Mouse (Mus musculus): ENCODE results near the gene Abcc6. TPM values are rescaled to one million over a fixed set of nuclear protein-coding genes. Genes with fewer than 3 reads are reported as not detected.
"Not testable (repeated sequence)": the region's sequence is repeated elsewhere in the genome, so short reads cannot be mapped to it uniquely, and the experiment has no call there.

Abcc6 gene
- total RNA-seq, 2 experiments from 2014 or later: 3.3 to 6.0 TPM

GRCm38 (mm10) chr7:46029299-46030144 lies 580 bp downstream of the Abcc6 start:
- no peak for DNase-seq (ENCODE audit: low spot score in 2 of 2)

GRCm38 (mm10) chr7:46028681-46029080 lies 1.4 kb downstream of the Abcc6 start:
- DNase-seq (ENCODE audit: low spot score in 2 of 2): no peak

- DNase-seq (ENCODE audit: low spot score in 2 of 2): no peak
Measured at GRCm38 (mm10) chr7:46025436-46025835, 4.7 kb downstream of the Abcc6 start.

- DNase-seq (ENCODE audit: low spot score in 2 of 2): no peak
Measured at GRCm38 (mm10) chr7:46021951-46022350, 8.2 kb downstream of the Abcc6 start.

- no peak for DNase-seq (ENCODE audit: low spot score in 2 of 2)
Measured at GRCm38 (mm10) chr7:46019594-46019993, 10.5 kb downstream of the Abcc6 start.

- DNase-seq (ENCODE audit: low spot score in 2 of 2): peak; percentile 16 to 24
Measured at GRCm38 (mm10) chr7:46013266-46014010, 16.7 kb downstream of the Abcc6 start.

- no peak for DNase-seq (ENCODE audit: low spot score in 2 of 2)
Measured at GRCm38 (mm10) chr7:46012121-46012520, 18.0 kb downstream of the Abcc6 start.

GRCm38 (mm10) chr7:46009578-46009977 lies 20.5 kb downstream of the Abcc6 start:
- peak; percentile 81 to 84 for DNase-seq (ENCODE audit: low spot score in 2 of 2)

GRCm38 (mm10) chr7:46002748-46003147 lies 27.4 kb downstream of the Abcc6 start:
- DNase-seq (ENCODE audit: low spot score in 2 of 2): no peak

- DNase-seq (ENCODE audit: low spot score in 2 of 2): no peak
Measured at GRCm38 (mm10) chr7:46000577-46000976, 29.5 kb downstream of the Abcc6 start.

- no peak for DNase-seq (ENCODE audit: low spot score in 2 of 2)
Measured at GRCm38 (mm10) chr7:45992470-45992869, 37.6 kb downstream of the Abcc6 start.

- no peak for DNase-seq (ENCODE audit: low spot score in 2 of 2)
Measured at GRCm38 (mm10) chr7:45988344-45988743, 41.8 kb downstream of the Abcc6 start.

GRCm38 (mm10) chr7:45986893-45987292 lies 43.2 kb downstream of the Abcc6 start:
- no peak for DNase-seq (ENCODE audit: low spot score in 2 of 2)

GRCm38 (mm10) chr7:45981612-45982011 lies 48.5 kb downstream of the Abcc6 start:
- no peak for DNase-seq (ENCODE audit: low spot score in 2 of 2)

GRCm38 (mm10) chr7:45974512-45974911 lies 55.6 kb downstream of the Abcc6 start:
- no peak for DNase-seq (ENCODE audit: low spot score in 2 of 2)

- DNase-seq (ENCODE audit: low spot score in 2 of 2): no peak
Measured at GRCm38 (mm10) chr7:45974103-45974502, 56.0 kb downstream of the Abcc6 start.

GRCm38 (mm10) chr7:45973271-45973687 lies 56.8 kb downstream of the Abcc6 start:
- DNase-seq (ENCODE audit: low spot score in 2 of 2): peak; percentile 30 to 51

GRCm38 (mm10) chr7:45971831-45972723 lies 58.0 kb downstream of the Abcc6 start:
- no peak for DNase-seq (ENCODE audit: low spot score in 2 of 2)

GRCm38 (mm10) chr7:45956611-45957010 lies 73.5 kb downstream of the Abcc6 start:
- no peak for DNase-seq (ENCODE audit: low spot score in 2 of 2)

GRCm38 (mm10) chr7:45949061-45949460 lies 81.0 kb downstream of the Abcc6 start:
- no peak for DNase-seq (ENCODE audit: low spot score in 2 of 2)

GRCm38 (mm10) chr7:45943280-45943679 lies 86.8 kb downstream of the Abcc6 start:
- DNase-seq (ENCODE audit: low spot score in 2 of 2): not testable (repeated sequence)

All from layer of hippocampus, postnatal 10 days (tissue).